Mouse (Mus musculus) erythroblast, embryonic 14.5 days (primary cell): ENCODE data around the gene Olfr551. TPM values are rescaled to one million over a fixed set of nuclear protein-coding genes. Genes with fewer than 3 reads are reported as not detected.

ENCODE experiments used
- H3K27me3 ChIP-seq: 2 replicates; pipeline ENCODE4 v1.6.1; 2012; ENCODE audit warnings: inconsistent platforms; ENCODE audit not compliant: control insufficient read depth
- H3K36me3 ChIP-seq: 2 replicates; pipeline ENCODE4 v1.6.1; 2012; ENCODE audit warnings: mild to moderate bottlenecking, inconsistent platforms; ENCODE audit not compliant: control insufficient read depth
- H3K4me1 ChIP-seq: 2 replicates; pipeline ENCODE4 v1.6.1; 2012; ENCODE audit warnings: inconsistent platforms; ENCODE audit not compliant: control insufficient read depth
- H3K4me3 ChIP-seq: replicated peaks from 2 replicates; pipeline ENCODE3; 2012; ENCODE audit warnings: moderate library complexity, mild to moderate bottlenecking, inconsistent platforms
- H3K9me3 ChIP-seq: 2 replicates; pipeline ENCODE4 v1.6.1; 2012; ENCODE audit warnings: low read length, inconsistent platforms, mixed read lengths; ENCODE audit not compliant: control insufficient read depth
- GATA1 ChIP-seq: IDR thresholded peaks from 2 replicates; pipeline ENCODE4 v1.6.1; 2012; ENCODE audit warnings: low read length, inconsistent platforms, mixed read lengths
- TAL1 ChIP-seq: IDR thresholded peaks from 3 replicates; pipeline ENCODE4 v1.6.1; 2012; ENCODE audit warnings: low read length, inconsistent platforms, mixed read lengths
- polyA plus RNA-seq: library from polyadenylated mRNA; stranded (reverse); fragments of >175 nt; gene quantifications from 2 replicates; pipeline ENCODE4 v1.2.3, GENCODE M21; 2012

Olfr551 gene
- polyA plus RNA-seq, 1 experiment, result not detected

- TF ChIP-seq GATA1 (no peak), TAL1 (no peak)
- Histone ChIP-seq H3K27me3 (no peaks in the 10 kb centered on the region), H3K4me1 (no peaks in the 10 kb centered on the region), H3K36me3 (no peaks in the 10 kb centered on the region), H3K4me3 (no peak within 1 kb of the TSS), H3K9me3 (no peaks in the 10 kb centered on the region)
Observed at GRCm38 (mm10) chr7:102571142-102571541, 20.5 kb downstream of the Olfr551 start, which contains the start of gene Olfr550. Gene Olfr550, plus strand, starts transcription at chr7:102571442.

- Histone ChIP-seq H3K9me3 (no peaks in the 10 kb centered on the region), H3K27me3 (no peaks in the 10 kb centered on the region), H3K4me3 (no peak overlapping the region), H3K36me3 (no peaks in the 10 kb centered on the region; the same call in none of the 2 replicates), H3K4me1 (peaks cover 20% of the 10 kb centered on the region)
- TF ChIP-seq TAL1 (no peak), GATA1 (no peak)
Observed at GRCm38 (mm10) chr7:102566219-102566618, 25.5 kb downstream of the Olfr551 start.

GRCm38 (mm10) chr7:102564999-102565997 lies 26.4 kb downstream of the Olfr551 start, which contains the start of gene Trim21:
Gene Trim21, minus strand, starts transcription at chr7:102565486.
- TF ChIP-seq GATA1 (no peak), TAL1 (no peak)
- H3K36me3 ChIP-seq, result no peaks in the 10 kb centered on the region; the same call in none of the 2 replicates
- peak within 1 kb of the TSS; percentile 82 for H3K4me3 ChIP-seq
- no peaks in the 10 kb centered on the region for H3K9me3 ChIP-seq
- H3K4me1 ChIP-seq, result peaks cover 20% of the 10 kb centered on the region
- H3K27me3 ChIP-seq, result no peaks in the 10 kb centered on the region

- Histone ChIP-seq H3K36me3 (no peaks in the 10 kb centered on the region), H3K4me3 (no peak overlapping the region), H3K27me3 (no peaks in the 10 kb centered on the region), H3K9me3 (no peaks in the 10 kb centered on the region), H3K4me1 (no peaks in the 10 kb centered on the region)
- TF ChIP-seq TAL1 (no peak), GATA1 (no peak)
Observed at GRCm38 (mm10) chr7:102553279-102553678, 38.4 kb downstream of the Olfr551 start.

- no peaks in the 10 kb centered on the region for H3K4me1 ChIP-seq
- no peaks in the 10 kb centered on the region for H3K9me3 ChIP-seq
- H3K27me3 ChIP-seq, result no peaks in the 10 kb centered on the region
- no peaks in the 10 kb centered on the region for H3K36me3 ChIP-seq
- H3K4me3 ChIP-seq, result no peak within 1 kb of the TSS
- TF ChIP-seq TAL1 (no peak), GATA1 (no peak)
Observed at GRCm38 (mm10) chr7:102549570-102549969, 42.1 kb downstream of the Olfr551 start, which contains the start of gene Olfr549. Gene Olfr549, plus strand, starts transcription at chr7:102549870.

GRCm38 (mm10) chr7:102541251-102541650 lies 50.4 kb downstream of the Olfr551 start:
- Histone ChIP-seq H3K4me1 (no peaks in the 10 kb centered on the region), H3K27me3 (no peaks in the 10 kb centered on the region), H3K4me3 (no peak overlapping the region), H3K36me3 (no peaks in the 10 kb centered on the region), H3K9me3 (no peaks in the 10 kb centered on the region)
- TF ChIP-seq GATA1, result no peak
- TF ChIP-seq TAL1, result no peak

GRCm38 (mm10) chr7:102540596-102540995 lies 51.1 kb downstream of the Olfr551 start, which contains the start of gene Olfr548-ps1:
Gene Olfr548-ps1, plus strand, starts transcription at chr7:102540896.
- TF ChIP-seq TAL1 (no peak), GATA1 (no peak)
- no peaks in the 10 kb centered on the region for H3K4me1 ChIP-seq
- no peaks in the 10 kb centered on the region for H3K9me3 ChIP-seq
- H3K4me3 ChIP-seq, result no peak within 1 kb of the TSS
- H3K27me3 ChIP-seq, result no peaks in the 10 kb centered on the region
- H3K36me3 ChIP-seq, result no peaks in the 10 kb centered on the region

- H3K9me3 ChIP-seq, result no peaks in the 10 kb centered on the region
- no peaks in the 10 kb centered on the region for H3K36me3 ChIP-seq
- H3K4me1 ChIP-seq, result no peaks in the 10 kb centered on the region
- H3K4me3 ChIP-seq, result no peak within 1 kb of the TSS
- TF ChIP-seq GATA1, result no peak
- TF ChIP-seq TAL1, result no peak
- no peaks in the 10 kb centered on the region for H3K27me3 ChIP-seq
Observed at GRCm38 (mm10) chr7:102534449-102534848, 57.2 kb downstream of the Olfr551 start, which contains the start of gene Olfr547. Gene Olfr547, plus strand, starts transcription at chr7:102534749.

Other genes with a start within 250 kb of the Olfr551 start
- 14.9 and 31.0 TPM in 2 replicates for gene Rrm1, start 150.2 kb downstream of the Olfr551 start, polyA plus RNA-seq
- gene Olfr543, start 110.2 kb downstream of the Olfr551 start, polyA plus RNA-seq, result not detected in 2 replicates
- not detected in 2 replicates for gene Olfr544, start 103.6 kb downstream of the Olfr551 start, polyA plus RNA-seq
- not detected in 2 replicates for gene Olfr545, start 92.3 kb downstream of the Olfr551 start, polyA plus RNA-seq
- not detected in 2 replicates for gene Olfr547, start 57.1 kb downstream of the Olfr551 start, polyA plus RNA-seq
- not detected in 2 replicates for gene Olfr548-ps1, start 51.0 kb downstream of the Olfr551 start, polyA plus RNA-seq
- gene Olfr549, start 42.0 kb downstream of the Olfr551 start, polyA plus RNA-seq, result not detected in 2 replicates
- gene Trim21, start 26.4 kb downstream of the Olfr551 start, polyA plus RNA-seq, result 0.09 and 0.26 TPM in 2 replicates
- not detected in 2 replicates for gene Olfr550, start 20.4 kb downstream of the Olfr551 start, polyA plus RNA-seq
- gene Olfr552, start 5.9 kb upstream of the Olfr551 start, polyA plus RNA-seq, result not detected in 2 replicates
- gene Olfr553, start 26.3 kb upstream of the Olfr551 start, polyA plus RNA-seq, result not detected in 2 replicates
- gene Olfr554, start 46.5 kb upstream of the Olfr551 start, polyA plus RNA-seq, result not detected in 2 replicates
- gene Olfr555, start 66.9 kb upstream of the Olfr551 start, polyA plus RNA-seq, result not detected in 2 replicates
- gene Olfr556, start 73.0 kb upstream of the Olfr551 start, polyA plus RNA-seq, result not detected in 2 replicates
- gene Trim68, start 95.4 kb upstream of the Olfr551 start, polyA plus RNA-seq, result 0.05 TPM in 1 of 2 replicates, not detected in the other
- not detected in 2 replicates for gene Olfr557, start 104.0 kb upstream of the Olfr551 start, polyA plus RNA-seq
- gene Olfr558, start 110.3 kb upstream of the Olfr551 start, polyA plus RNA-seq, result not detected in 2 replicates
- gene Olfr33, start 127.2 kb upstream of the Olfr551 start, polyA plus RNA-seq, result not detected in 2 replicates
- gene Olfr559, start 135.6 kb upstream of the Olfr551 start, polyA plus RNA-seq, result not detected in 2 replicates
- not detected in 2 replicates for gene Olfr560, start 167.5 kb upstream of the Olfr551 start, polyA plus RNA-seq
- gene Olfr78, start 167.6 kb upstream of the Olfr551 start, polyA plus RNA-seq, result 0.04 TPM in 1 of 2 replicates, not detected in the other
- gene Olfr561, start 179.3 kb upstream of the Olfr551 start, polyA plus RNA-seq, result not detected in 2 replicates
- gene Olfr564, start 211.6 kb upstream of the Olfr551 start, polyA plus RNA-seq, result not detected in 2 replicates